Mouse (Mus musculus) central nervous system, embryonic 11.5 days (tissue): ENCODE results near the gene Apol7e. TPM values are rescaled to one million over a fixed set of nuclear protein-coding genes. Genes with fewer than 3 reads are reported as not detected.

Experiments
- polyA plus RNA-seq: library from polyadenylated mRNA; depleted of rRNA; stranded (reverse); fragments of >200 nt; gene quantifications from 2 replicates; pipeline ENCODE4 v1.2.3, GENCODE M21; 2012; rRNA removed

Apol7e gene
- polyA plus RNA-seq, result not detected in 2 replicates

DNA sequence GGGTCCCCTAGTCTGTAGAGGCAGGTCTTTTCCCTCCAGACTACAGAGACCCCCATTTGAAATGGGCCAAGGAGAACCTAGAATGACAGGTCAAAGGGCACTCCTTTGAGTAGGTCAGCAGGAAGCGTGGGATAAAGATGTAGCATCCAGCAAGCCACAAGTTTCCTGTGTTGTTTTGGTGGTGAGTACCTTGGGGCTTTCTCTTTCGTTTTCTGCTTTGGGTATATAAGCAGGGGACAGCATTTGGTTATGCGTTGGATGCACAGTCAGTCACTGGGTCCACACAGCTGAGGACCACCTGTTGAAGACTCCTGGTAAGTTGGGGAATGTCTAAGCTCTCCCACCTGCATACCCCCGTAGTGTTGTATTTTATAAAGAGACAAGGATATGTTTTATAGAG lies at the start of gene Apol7e:
Gene Apol7e (plus strand): TSS at position 202 of the 400 bp plus-strand sequence.

DNA sequence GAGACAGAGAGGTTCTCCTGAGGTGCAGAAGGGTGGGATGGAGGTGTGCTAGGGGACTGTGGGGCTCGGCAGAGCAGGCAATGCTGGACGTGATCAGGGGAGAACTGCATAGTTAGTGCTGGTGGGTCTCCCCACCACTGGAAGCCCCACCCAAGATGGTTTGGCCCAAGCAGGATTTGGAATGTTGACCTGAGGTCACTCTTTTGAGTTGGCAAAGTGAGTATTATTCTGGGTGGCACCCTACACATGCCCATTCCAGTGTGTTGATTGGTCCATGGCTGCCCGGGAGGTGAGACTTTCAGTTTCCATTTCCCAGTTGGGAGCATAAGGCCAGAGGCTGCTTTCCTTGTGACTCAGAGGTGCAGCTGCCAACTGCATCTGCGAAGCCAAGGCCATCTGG lies 30.1 kb downstream of the Apol7e start, which contains the start of gene Apol9b:
Gene Apol9b (plus strand): TSS at position 301 of the 400 bp plus-strand sequence.

DNA sequence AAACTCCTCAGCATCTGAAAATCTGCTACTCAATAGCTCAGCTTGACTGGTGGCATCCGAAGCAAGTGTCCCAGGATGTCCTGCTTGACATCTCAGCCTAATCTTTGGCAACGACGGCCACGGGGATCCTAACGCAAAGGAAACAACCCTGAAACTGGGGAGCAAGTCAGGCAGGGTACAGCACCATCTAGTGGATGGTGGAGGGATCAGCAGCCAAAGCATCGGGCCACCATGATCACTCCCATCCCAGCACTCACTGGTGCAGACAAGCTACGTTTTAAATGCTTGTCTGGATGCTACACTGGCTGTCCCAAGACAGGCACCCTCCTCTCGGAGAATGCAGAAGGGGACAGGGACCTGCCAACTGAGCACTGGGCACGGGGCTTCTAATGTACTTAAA lies 58.2 kb downstream of the Apol7e start, which contains the start of gene Apol8:
Gene Apol8 (minus strand): TSS at position 156 of the 400 bp plus-strand sequence.

Other genes with a start within 250 kb of the Apol7e start
- 0.02 TPM in 1 of 2 replicates, not detected in the other for gene Apol10a, start 221.8 kb upstream of the Apol7e start, polyA plus RNA-seq
- 0.04 TPM in 1 of 2 replicates, not detected in the other for gene Apol11a, start 190.6 kb upstream of the Apol7e start, polyA plus RNA-seq
- gene Apol7c, start 165.5 kb upstream of the Apol7e start, polyA plus RNA-seq, result not detected in 2 replicates
- not detected in 2 replicates for gene 1700025B11Rik, start 137.0 kb upstream of the Apol7e start, polyA plus RNA-seq
- gene Apol10b, start 102.7 kb upstream of the Apol7e start, polyA plus RNA-seq, result 0.02 and 0.05 TPM in 2 replicates
- gene Gm36245, start 99.6 kb upstream of the Apol7e start, polyA plus RNA-seq, result not detected in 2 replicates
- gene Apol11b, start 55.6 kb upstream of the Apol7e start, polyA plus RNA-seq, result 0.06 TPM in 1 of 2 replicates, not detected in the other
- not detected in 2 replicates for gene Apol9b, start 30.2 kb downstream of the Apol7e start, polyA plus RNA-seq
- 1.8 and 2.2 TPM in 2 replicates for gene Apol8, start 58.1 kb downstream of the Apol7e start, polyA plus RNA-seq
- gene Myh9, start 143.3 kb downstream of the Apol7e start, polyA plus RNA-seq, result 42.6 and 69.3 TPM in 2 replicates
- gene Txn2, start 230.1 kb downstream of the Apol7e start, polyA plus RNA-seq, result 172 and 178 TPM in 2 replicates